Mouse (Mus musculus) embryonic facial prominence, embryonic 13.5 days (tissue): Measurements from ENCODE around the gene Dmgdh. TPM values are rescaled to one million over a fixed set of nuclear protein-coding genes. Genes with fewer than 3 reads are reported as not detected.
A peak's percentile ranks its signal among the peaks of the same experiment; 100 is the strongest.

Source experiments
- ATAC-seq: fragments of 200-750 bp; cut with Nextera tagmentation; 2 replicates; pipeline ENCODE4 v1.8.0; 2017; ENCODE audit warnings: low read depth; ENCODE audit not compliant: insufficient number of reproducible peaks, insufficient read depth, low FRiP score, low TSS enrichment
- H3K27ac ChIP-seq: fragments of 300-500 bp; sonication (generic); 2 replicates; pipeline ENCODE4 v1.5.1; 2015; ENCODE audit warnings: moderate library complexity, mild to moderate bottlenecking, inconsistent platforms
- H3K27me3 ChIP-seq: fragments of 300-500 bp; sonication (generic); 2 replicates; pipeline ENCODE4 v1.6.1; 2015; ENCODE audit warnings: mild to moderate bottlenecking, inconsistent platforms
- H3K36me3 ChIP-seq: fragments of 300-500 bp; sonication (generic); 2 replicates; pipeline ENCODE4 v1.6.1; 2015; ENCODE audit warnings: mild to moderate bottlenecking, inconsistent platforms
- H3K4me1 ChIP-seq: fragments of 300-500 bp; sonication (generic); 2 replicates; pipeline ENCODE4 v1.6.1; 2015; ENCODE audit warnings: inconsistent platforms
- H3K4me2 ChIP-seq: fragments of 300-500 bp; sonication (generic); 2 replicates; pipeline ENCODE4 v1.6.1; 2015; ENCODE audit warnings: moderate library complexity, mild to moderate bottlenecking, inconsistent platforms
- H3K4me3 ChIP-seq: fragments of 300-500 bp; sonication (generic); 2 replicates; pipeline ENCODE4 v1.5.1; 2015; ENCODE audit warnings: mild to moderate bottlenecking, inconsistent platforms
- H3K9ac ChIP-seq: fragments of 300-500 bp; sonication (generic); 2 replicates; pipeline ENCODE4 v1.6.1; 2015; ENCODE audit warnings: mild to moderate bottlenecking, inconsistent platforms
- H3K9me3 ChIP-seq: fragments of 300-500 bp; sonication (generic); 2 replicates; pipeline ENCODE4 v1.6.1; 2016; ENCODE audit warnings: inconsistent platforms
- WGBS: fragments of 180-500 bp; shearing (Covaris S2); methylation state at CpG from one replicate; pipeline ENCODE4 v1.1.7; 2015; ENCODE audit warnings: mixed read lengths; 5-methylcytosine and 5-hydroxymethylcytosine counted together
- polyA plus RNA-seq: library from polyadenylated mRNA; unstranded; fragments of >200 nt; fragmentation: Nextera tagmentation; extraction: Ambion mirVana; gene quantifications from 2 replicates; pipeline ENCODE4 v1.2.1, GENCODE M21; 2015

Dmgdh gene
- polyA plus RNA-seq, 1 experiment from 2014 or later, result 0.07 TPM

DNA sequence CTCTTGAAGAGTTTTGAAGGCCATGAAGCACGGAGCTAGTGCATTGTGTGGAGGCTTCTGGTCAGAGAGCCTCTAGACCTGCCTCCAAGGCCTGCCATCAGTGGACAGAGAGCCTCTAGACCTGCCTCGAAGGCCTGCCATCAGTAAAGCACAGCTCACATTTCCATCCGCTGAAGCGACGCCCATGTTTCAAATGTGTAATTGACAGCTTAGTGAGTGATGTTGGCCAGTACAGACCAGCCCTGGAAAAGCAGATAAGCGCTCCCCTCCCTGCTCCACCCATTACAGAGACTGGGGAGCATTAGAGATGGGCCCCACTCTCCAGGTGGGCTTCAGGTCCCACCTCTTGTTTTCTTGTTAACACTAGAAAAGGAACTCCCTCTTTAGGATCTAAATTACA lies 83.3 kb downstream of the Dmgdh start:
- Histone ChIP-seq H3K27me3 (no peaks in the 10 kb centered on the region), H3K36me3 (no peaks in the 10 kb centered on the region), H3K9me3 (no peaks in the 10 kb centered on the region), H3K4me2 (no peak overlapping the region), H3K4me3 (no peak overlapping the region), H3K27ac (no peak overlapping the region), H3K4me1 (peaks cover 13% of the 10 kb centered on the region), H3K9ac (no peak overlapping the region)
- 85% methylated on average over 6 of the region's 6 CpGs for WGBS
- no peak for ATAC-seq

DNA sequence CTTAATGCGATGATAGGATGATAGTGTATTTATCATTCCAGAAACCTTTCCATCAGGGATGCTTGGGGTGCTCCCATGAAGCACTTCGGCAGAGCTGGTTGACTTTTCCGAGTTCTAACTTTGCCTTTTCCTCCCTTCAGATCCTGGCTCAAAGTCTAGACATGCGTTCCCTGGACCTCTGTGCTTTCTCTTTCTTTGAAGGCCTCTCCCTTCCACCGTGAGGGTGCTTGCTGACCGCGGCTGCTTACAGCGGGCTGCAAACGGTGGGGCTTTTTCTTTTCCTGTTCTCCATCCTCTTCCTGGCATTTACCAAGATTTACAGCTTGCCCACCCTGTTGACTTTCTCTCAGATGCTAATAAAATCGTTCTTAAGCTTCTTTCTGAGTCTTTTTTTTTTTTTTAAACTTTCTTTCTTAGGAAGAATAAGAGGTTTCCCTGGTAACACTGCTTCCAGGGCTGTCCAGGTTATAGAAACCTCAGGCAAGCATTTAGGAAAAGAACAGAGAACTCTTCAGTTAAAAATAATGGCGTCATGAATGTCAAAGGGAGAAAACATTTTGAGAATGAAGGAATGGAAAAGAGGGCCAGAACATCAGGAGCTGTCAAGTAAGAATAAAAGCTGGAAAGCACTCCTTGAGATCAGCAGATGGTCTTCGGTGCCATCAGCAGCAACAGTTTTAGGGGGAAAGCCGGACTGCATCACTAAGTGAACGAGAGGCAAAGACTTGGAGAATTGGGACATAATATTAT lies 84.1 kb downstream of the Dmgdh start:
- no peak for ATAC-seq
- 74% methylated on average over 14 of the region's 14 CpGs for WGBS
- Histone ChIP-seq H3K4me3 (no peak overlapping the region), H3K9ac (no peak overlapping the region), H3K4me1 (peaks cover 13% of the 10 kb centered on the region), H3K27ac (no peak overlapping the region), H3K9me3 (no peaks in the 10 kb centered on the region), H3K27me3 (no peaks in the 10 kb centered on the region), H3K36me3 (no peaks in the 10 kb centered on the region), H3K4me2 (no peak overlapping the region)

DNA sequence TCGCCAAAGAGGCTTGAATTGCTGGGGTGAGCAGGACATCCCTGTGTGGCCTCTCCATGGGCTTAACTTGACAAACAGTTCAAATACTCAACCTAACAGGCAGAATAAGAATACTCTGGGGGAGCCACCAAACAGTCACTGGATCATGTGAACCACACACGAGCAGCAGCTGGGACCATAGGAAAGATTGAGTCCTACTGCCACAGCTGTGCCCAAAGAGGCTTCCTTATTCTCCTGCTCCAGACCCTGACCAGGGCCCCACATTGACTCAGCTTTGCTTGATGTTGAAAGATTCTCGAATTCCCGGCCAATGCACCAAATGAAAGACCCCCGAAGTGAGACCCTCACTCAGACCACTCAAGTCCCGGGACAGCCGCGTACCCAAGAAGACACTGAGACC lies 87.6 kb downstream of the Dmgdh start:
- H3K4me1 ChIP-seq, result no peaks in the 10 kb centered on the region
- no peak overlapping the region for H3K27ac ChIP-seq
- H3K9ac ChIP-seq, result no peak overlapping the region
- no peaks in the 10 kb centered on the region for H3K9me3 ChIP-seq
- no peak for ATAC-seq
- H3K27me3 ChIP-seq, result no peaks in the 10 kb centered on the region
- 95% methylated on average over 8 of the region's 8 CpGs for WGBS
- H3K4me3 ChIP-seq, result no peak overlapping the region
- H3K4me2 ChIP-seq, result no peak overlapping the region
- H3K36me3 ChIP-seq, result no peaks in the 10 kb centered on the region

DNA sequence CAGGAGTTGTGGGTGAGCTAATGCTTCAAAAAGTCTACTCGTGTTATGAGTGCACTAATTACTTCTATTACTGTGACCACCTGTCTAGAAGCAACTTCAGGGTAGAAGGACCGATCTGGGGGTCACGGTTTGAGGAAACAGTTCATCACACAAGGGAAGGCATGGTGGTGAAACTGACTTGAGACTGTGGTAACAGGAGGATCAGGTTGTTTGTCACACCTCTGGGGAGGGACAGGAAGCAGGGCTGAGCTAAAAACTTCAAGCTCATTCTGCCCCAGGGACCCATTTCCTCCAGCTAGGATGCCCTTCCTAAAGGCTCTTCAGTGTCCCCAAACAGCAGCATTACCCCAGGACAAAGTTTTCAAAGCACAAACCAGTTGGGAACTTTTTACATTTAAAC lies 88.6 kb downstream of the Dmgdh start:
- Histone ChIP-seq H3K9me3 (no peaks in the 10 kb centered on the region), H3K36me3 (no peaks in the 10 kb centered on the region), H3K27ac (no peak overlapping the region), H3K4me3 (no peak overlapping the region), H3K4me1 (no peaks in the 10 kb centered on the region), H3K27me3 (no peaks in the 10 kb centered on the region), H3K9ac (no peak overlapping the region), H3K4me2 (no peak overlapping the region)
- no peak for ATAC-seq
- 72% methylated on average over 3 of the region's 3 CpGs for WGBS

DNA sequence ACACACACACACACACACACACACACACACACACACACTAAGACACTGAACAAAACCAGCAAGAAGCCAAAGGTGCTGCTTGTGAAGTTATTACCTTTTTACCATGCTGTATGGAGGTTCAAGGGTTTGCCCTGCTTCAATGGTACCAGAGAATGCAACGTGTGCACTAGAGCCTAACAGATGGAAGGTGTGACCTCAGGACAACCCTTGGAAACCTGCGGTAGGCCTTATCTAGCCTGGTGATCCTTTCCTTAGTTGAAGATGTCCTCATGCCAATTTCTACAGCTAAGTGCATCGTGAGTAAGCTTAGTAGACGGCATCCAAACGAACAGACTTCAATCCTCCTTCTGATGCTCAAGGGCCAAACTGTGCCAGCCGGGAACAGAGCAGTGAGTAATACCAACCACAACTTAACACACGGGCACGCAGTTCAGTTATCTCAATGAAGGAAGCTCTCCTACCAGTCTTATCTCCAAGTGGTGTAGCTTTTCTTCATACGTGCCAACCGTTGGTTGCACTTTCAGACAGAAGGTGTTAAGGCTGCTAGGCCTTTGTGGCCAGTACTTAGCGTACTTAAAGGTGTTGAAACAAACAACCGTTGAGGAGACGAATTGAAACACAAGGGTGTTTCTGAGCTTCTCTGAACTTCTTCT lies 90.2 kb downstream of the Dmgdh start:
- Histone ChIP-seq H3K36me3 (no peaks in the 10 kb centered on the region), H3K9ac (no peak overlapping the region), H3K4me1 (no peaks in the 10 kb centered on the region), H3K4me3 (no peak overlapping the region), H3K9me3 (no peaks in the 10 kb centered on the region), H3K4me2 (no peak overlapping the region), H3K27me3 (no peaks in the 10 kb centered on the region), H3K27ac (no peak overlapping the region)
- WGBS, result 90% methylated on average over 13 of the region's 13 CpGs
- no peak for ATAC-seq

DNA sequence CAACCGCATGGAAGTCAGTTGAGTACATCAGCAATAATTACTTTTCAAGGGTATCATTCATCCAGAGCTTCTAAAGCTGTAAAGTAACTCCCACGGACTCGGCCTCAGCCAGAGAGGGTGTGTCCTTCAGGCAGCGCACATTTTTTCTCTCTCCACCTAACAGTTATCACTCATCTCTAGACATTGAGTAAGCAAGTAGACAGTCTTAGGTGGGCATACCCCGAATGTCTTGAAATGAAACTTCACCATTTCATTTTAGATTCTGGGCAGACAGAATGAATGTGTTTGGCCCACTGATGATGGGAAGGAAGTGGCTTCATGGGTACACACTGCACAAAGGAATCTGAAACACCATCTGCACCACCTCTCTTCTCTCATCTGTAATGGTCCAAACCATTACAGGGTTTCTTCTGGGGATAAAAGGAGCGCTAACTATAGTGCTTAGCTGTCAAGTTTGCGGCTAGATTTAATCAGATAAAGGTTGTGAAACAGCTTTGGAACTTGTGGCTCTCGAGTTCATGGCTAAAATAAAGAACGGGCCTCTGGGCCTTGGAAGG lies 96.9 kb downstream of the Dmgdh start:
- 29% methylated on average over 9 of the region's 9 CpGs for WGBS
- Histone ChIP-seq H3K9me3 (no peaks in the 10 kb centered on the region), H3K27ac (peak overlapping the region; percentile 83), H3K36me3 (no peaks in the 10 kb centered on the region), H3K4me3 (peak overlapping the region; percentile 71), H3K9ac (peak overlapping the region; percentile 93), H3K4me2 (peak overlapping the region; percentile 92), H3K4me1 (peaks cover 20% of the 10 kb centered on the region), H3K27me3 (no peaks in the 10 kb centered on the region)
- no peak for ATAC-seq

DNA sequence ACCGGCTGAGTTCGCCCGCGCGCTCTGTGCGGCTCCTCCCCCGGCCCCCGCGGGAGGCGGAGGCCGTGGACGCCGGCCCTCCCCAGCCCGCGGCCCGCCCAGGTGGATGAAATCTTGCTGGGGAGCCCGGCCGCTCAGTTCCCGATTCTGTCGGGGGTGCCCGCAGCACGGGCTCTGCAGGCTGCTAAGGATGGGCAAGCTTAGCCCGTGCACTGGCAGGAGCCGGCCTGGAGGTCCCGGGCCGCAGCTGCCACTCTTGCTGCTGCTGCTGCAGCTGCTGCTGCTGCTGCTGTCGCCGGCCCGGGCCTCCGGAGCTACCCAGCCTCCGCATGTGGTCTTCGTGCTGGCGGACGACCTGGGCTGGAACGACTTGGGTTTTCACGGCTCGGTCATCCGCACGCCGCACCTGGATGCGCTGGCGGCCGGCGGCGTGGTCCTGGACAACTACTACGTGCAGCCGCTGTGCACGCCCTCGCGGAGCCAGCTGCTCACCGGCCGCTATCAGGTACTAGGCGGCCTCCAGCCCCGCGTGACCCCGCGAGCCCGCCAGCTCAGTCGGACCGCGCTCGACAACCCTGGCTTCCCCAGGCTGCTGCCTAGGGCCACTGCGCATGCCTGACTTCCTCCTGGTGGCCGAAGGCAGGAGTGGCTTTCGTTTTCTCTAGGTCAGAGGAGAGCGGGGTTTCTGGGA lies 97.5 kb downstream of the Dmgdh start, which contains the start of gene Arsb:
Gene Arsb (plus strand): TSS at position 43 of the 691 bp plus-strand sequence.
- Histone ChIP-seq H3K4me2 (peak within 1 kb of the TSS; percentile 92), H3K4me3 (peak within 1 kb of the TSS; percentile 71), H3K4me1 (peaks cover 20% of the 10 kb centered on the region), H3K27me3 (no peaks in the 10 kb centered on the region), H3K36me3 (no peaks in the 10 kb centered on the region), H3K9me3 (no peaks in the 10 kb centered on the region), H3K9ac (peak within 1 kb of the TSS; percentile 93), H3K27ac (peak within 1 kb of the TSS; percentile 83)
- WGBS, result under 1% methylated on average over 66 of the region's 66 CpGs
- ATAC-seq, result peak; percentile 82

DNA sequence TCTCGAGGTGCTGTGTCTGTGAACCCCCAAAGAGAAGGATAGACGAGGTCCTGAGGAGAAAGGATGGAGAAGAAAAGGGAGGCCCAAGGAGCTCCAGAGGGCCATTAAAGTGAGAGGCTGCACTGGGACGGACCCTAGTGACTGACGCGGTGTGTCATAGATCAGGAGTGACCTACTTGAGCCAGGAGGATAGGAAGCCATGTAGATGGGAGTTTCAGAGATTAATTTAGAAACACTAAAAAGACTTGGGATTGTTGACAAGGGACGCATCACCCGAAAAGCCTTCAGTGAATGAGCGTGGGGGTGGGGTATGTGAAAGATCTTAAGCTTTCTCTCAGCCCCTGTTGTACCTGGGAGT lies 98.0 kb downstream of the Dmgdh start:
- ATAC-seq, result 0 out of 2 replicates have a peak, but pooled peaks have one; percentile 16

DNA sequence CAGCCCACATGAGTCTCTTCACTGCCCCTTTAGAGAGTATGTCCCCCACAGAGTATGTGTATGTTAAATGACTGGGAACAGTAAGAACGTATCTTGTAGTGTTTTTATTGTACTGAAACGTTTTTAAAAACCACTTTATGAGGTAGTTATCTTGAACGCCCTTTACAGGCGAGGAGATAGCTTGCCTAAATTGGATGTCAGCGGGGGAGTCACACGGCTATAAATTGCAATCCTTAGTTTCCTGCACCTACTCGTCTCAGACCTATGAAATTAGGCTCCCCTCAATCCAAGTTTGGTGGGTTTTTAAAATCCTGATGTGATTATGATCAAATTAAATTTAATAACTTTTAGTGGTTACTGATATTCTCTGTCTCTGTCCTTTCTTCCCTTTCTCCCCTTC lies 98.6 kb downstream of the Dmgdh start:
- no peaks in the 10 kb centered on the region for H3K9me3 ChIP-seq
- peaks cover 20% of the 10 kb centered on the region for H3K4me1 ChIP-seq
- H3K36me3 ChIP-seq, result no peaks in the 10 kb centered on the region
- peak overlapping the region; percentile 92 for H3K4me2 ChIP-seq
- peak overlapping the region; percentile 71 for H3K4me3 ChIP-seq
- no peak overlapping the region for H3K27ac ChIP-seq
- no peak overlapping the region for H3K9ac ChIP-seq
- ATAC-seq, result no peak
- WGBS, result 76% methylated on average over 7 of the region's 7 CpGs
- no peaks in the 10 kb centered on the region for H3K27me3 ChIP-seq

More for the DNA sequence above, 98.0 kb downstream of the Dmgdh start:
- Histone ChIP-seq H3K4me3 (peak overlapping the region; percentile 71), H3K36me3 (no peaks in the 10 kb centered on the region), H3K27ac (peak overlapping the region; percentile 83), H3K9ac (peak overlapping the region; percentile 93), H3K4me1 (peaks cover 20% of the 10 kb centered on the region), H3K4me2 (peak overlapping the region; percentile 92), H3K27me3 (no peaks in the 10 kb centered on the region), H3K9me3 (no peaks in the 10 kb centered on the region)
- 25% methylated on average over 8 of the region's 8 CpGs for WGBS

DNA sequence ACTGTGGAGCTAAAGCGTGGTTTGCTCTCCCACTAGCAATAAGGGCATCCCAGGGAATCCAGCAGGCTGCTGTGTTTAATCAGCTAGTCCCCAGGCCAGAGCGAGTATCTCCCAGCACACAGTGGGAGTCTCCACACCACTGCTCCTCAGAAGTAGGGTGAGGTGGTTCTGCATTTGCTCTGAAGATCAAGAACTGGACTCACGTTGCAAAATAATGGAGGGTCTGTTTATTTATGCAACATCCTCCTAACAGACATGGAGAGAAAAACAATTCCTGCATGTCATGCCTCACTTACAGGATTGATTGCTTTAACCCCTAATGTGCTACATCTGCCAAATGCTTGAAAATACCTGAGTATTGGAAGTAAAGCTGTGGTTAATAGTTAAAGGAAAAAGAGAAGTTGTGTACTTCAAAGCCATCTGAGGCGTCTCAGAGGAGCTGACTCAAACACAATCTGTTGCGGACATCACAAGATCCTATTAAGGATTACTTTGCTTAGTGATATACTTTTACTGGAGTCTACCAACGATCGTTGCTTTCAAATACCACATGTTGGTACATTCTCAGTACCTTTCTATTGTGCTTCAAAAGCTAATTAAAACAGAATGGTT lies 99.6 kb downstream of the Dmgdh start:
- ATAC-seq, result no peak
- no peak overlapping the region for H3K27ac ChIP-seq
- H3K9ac ChIP-seq, result no peak overlapping the region
- H3K9me3 ChIP-seq, result no peaks in the 10 kb centered on the region
- H3K4me3 ChIP-seq, result no peak overlapping the region
- peak overlapping the region; percentile 3; the same call in 1 of the 2 replicates for H3K4me2 ChIP-seq
- WGBS, result 44% methylated on average over 7 of the region's 7 CpGs
- H3K36me3 ChIP-seq, result no peaks in the 10 kb centered on the region
- H3K27me3 ChIP-seq, result no peaks in the 10 kb centered on the region
- H3K4me1 ChIP-seq, result peaks cover 20% of the 10 kb centered on the region

DNA sequence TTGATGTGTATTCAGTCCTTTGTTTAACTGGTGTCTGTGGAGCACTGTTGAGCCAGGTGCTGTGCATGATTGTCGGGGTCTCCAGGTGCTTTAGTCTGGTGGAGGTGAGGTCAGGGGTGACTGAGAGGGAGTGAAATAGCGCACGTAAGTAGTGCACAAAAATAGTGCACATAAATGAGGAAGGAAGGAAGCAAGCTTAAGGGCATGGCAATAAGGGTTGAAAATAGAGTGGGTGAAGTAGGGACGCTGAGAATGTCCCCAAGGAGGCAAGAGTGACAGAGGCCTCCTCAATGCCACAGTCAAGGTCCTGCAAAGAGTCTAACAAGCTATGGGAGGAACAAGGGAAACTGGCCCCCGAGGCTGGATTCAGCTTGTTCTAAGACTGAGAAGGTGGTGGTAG lies 108.6 kb downstream of the Dmgdh start:
- Histone ChIP-seq H3K4me2 (no peak overlapping the region), H3K4me3 (no peak overlapping the region), H3K27me3 (no peaks in the 10 kb centered on the region), H3K9me3 (peaks cover 3% of the 10 kb centered on the region; the same call in 1 of the 2 replicates), H3K27ac (no peak overlapping the region), H3K36me3 (no peaks in the 10 kb centered on the region), H3K9ac (no peak overlapping the region), H3K4me1 (peaks cover 10% of the 10 kb centered on the region)
- 91% methylated on average over 5 of the region's 5 CpGs for WGBS
- ATAC-seq, result no peak
